Mouse (Mus musculus): ENCODE data around the gene Slc2a13. TPM values are rescaled to one million over a fixed set of nuclear protein-coding genes. Genes with fewer than 3 reads are reported as not detected.

Gene Slc2a13
- polyA plus RNA-seq, 1 experiment from 2014 or later, result 1.6 TPM

DNA sequence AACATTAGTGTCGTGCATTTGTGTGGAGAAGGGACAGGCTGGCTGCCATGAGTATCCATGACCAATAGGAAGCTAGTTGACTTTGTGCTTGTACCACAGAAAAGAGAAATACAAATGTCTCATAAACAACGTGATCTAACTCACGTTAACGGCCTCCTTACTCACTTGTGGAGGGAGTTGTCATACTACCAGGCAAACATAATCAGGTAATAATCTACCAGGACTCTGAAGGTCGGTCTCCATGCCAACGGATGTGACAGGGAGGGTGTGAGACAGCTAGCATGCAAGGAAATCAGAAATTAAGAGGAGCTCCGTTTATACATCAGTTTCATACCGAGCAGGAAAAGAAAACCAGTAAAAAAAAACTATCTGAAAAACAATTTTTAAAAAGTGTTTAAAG, 6.3 kb downstream of the Slc2a13 start:
- Histone ChIP-seq H3K27ac (no peak overlapping the region), H3K27me3 (peaks cover 13% of the 10 kb centered on the region), H3K4me1 (replicated peaks) (0 out of 2 replicates have a peak, but pooled peaks cover 9% of the 10 kb centered on the region), H3K9ac (replicated peaks) (no peak overlapping the region), H3K4me2 (no peak overlapping the region), H3K36me3 (no peaks in the 10 kb centered on the region), H3K9me3 (no peaks in the 10 kb centered on the region), H3K4me3 (replicated peaks) (no peak overlapping the region)
- no peak for ATAC-seq (ENCODE audit: insufficient number of reproducible peaks, insufficient read depth, low FRiP score, low TSS enrichment, low read depth)
- 70% methylated on average over 8 of the region's 8 CpGs for WGBS

GRCm38 (mm10) chr15:91565025-91565605, 7.9 kb downstream of the Slc2a13 start:
- no peak for ATAC-seq (ENCODE audit: insufficient number of reproducible peaks, insufficient read depth, low FRiP score, low TSS enrichment, low read depth)
- Histone ChIP-seq H3K4me1 (replicated peaks) (0 out of 2 replicates have a peak, but pooled peaks cover 9% of the 10 kb centered on the region), H3K4me2 (no peak overlapping the region), H3K9ac (replicated peaks) (no peak overlapping the region), H3K36me3 (no peaks in the 10 kb centered on the region), H3K4me3 (replicated peaks) (no peak overlapping the region), H3K27ac (no peak overlapping the region), H3K9me3 (no peaks in the 10 kb centered on the region), H3K27me3 (no peaks in the 10 kb centered on the region)
- WGBS, result 82% methylated on average over 11 of the region's 11 CpGs

- H3K9ac ChIP-seq (replicated peaks), result no peak overlapping the region
Measured at GRCm38 (mm10) chr15:91561728-91562127, 11.3 kb downstream of the Slc2a13 start.

GRCm38 (mm10) chr15:91555336-91555736, 17.7 kb downstream of the Slc2a13 start:
- ATAC-seq (ENCODE audit: insufficient number of reproducible peaks, insufficient read depth, low FRiP score, low TSS enrichment, low read depth), result no peak
- H3K9ac ChIP-seq (replicated peaks), result no peak overlapping the region
- no peak overlapping the region for H3K4me2 ChIP-seq
- no peaks in the 10 kb centered on the region for H3K9me3 ChIP-seq
- no peak overlapping the region for H3K27ac ChIP-seq
- H3K27me3 ChIP-seq, result no peaks in the 10 kb centered on the region
- 90% methylated on average over 6 of the region's 6 CpGs for WGBS
- no peak overlapping the region for H3K4me3 ChIP-seq (replicated peaks)
- H3K36me3 ChIP-seq, result no peaks in the 10 kb centered on the region
- no peaks in the 10 kb centered on the region for H3K4me1 ChIP-seq (replicated peaks)

More at GRCm38 (mm10) chr15:91561728-91562127, 11.3 kb downstream of the Slc2a13 start:
- ATAC-seq (ENCODE audit: insufficient number of reproducible peaks, insufficient read depth, low FRiP score, low TSS enrichment, low read depth), result no peak
- Histone ChIP-seq H3K4me2 (no peak overlapping the region), H3K9me3 (no peaks in the 10 kb centered on the region), H3K36me3 (no peaks in the 10 kb centered on the region), H3K4me3 (replicated peaks) (no peak overlapping the region), H3K4me1 (replicated peaks) (0 out of 2 replicates have a peak, but pooled peaks cover 7% of the 10 kb centered on the region), H3K27ac (no peak overlapping the region), H3K27me3 (no peaks in the 10 kb centered on the region)
- WGBS, result 77% methylated on average over 6 of the region's 6 CpGs

DNA sequence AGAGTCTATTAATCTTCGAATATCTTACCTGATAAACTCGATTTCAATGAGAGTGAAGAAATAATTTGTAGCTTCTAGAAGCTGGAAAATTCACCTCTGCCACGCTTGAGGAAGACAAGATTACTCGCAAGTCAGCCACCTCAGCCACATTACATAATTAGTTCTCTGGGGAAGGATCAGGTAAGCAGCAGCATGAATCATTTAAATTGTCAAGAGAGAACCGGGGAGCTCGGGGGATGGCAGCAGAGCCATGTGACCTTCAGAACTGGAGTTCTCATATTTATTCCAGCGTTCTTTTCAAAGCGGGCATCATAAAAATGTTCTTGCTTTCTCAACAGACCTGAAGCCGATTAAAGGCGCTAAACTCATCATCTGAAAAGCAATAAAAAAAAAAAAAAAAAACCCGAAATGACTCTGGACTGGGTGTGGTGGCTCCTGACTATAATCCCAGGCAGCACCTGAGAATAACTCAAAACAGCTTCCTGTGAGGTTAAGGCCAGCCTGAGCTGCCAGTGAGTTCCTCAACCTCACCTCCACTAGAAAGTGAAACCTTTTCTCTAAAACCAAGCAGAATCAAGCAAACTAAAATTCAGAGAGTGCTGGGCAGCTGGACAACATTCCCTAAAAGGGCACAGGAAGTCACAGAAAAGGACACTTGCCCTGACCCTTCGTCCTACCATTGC, 24.3 kb downstream of the Slc2a13 start:
- Histone ChIP-seq H3K27ac (no peak overlapping the region), H3K4me3 (replicated peaks) (no peak overlapping the region), H3K9ac (replicated peaks) (no peak overlapping the region), H3K36me3 (no peaks in the 10 kb centered on the region), H3K4me2 (no peak overlapping the region), H3K9me3 (no peaks in the 10 kb centered on the region), H3K4me1 (replicated peaks) (no peaks in the 10 kb centered on the region; the same call in 1 of the 2 replicates), H3K27me3 (no peaks in the 10 kb centered on the region)
- WGBS, result 52% methylated on average over 12 of the region's 12 CpGs
- no peak for ATAC-seq (ENCODE audit: insufficient number of reproducible peaks, insufficient read depth, low FRiP score, low TSS enrichment, low read depth)

DNA sequence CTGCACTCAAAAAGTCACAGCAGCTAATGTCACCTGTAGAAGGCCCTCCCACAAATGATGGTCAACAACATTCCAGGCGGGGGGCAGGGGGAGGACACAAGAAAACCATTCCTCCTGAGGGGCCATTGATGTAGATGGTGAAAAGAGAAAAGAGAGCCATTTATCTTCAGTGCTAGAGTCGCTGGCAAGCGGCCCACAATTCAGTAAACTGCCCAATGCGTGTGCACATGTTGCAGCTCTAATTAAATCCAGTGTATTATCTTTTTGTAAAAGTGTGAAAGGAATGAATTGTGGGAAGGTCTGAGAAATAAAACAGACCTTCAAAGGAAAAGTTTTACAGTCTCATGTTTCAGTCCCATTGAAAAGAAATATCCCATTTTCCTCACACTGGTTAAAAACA, 28.5 kb downstream of the Slc2a13 start:
- Histone ChIP-seq H3K4me2 (no peak overlapping the region), H3K4me3 (replicated peaks) (no peak overlapping the region), H3K9ac (replicated peaks) (no peak overlapping the region), H3K27me3 (no peaks in the 10 kb centered on the region), H3K9me3 (no peaks in the 10 kb centered on the region), H3K27ac (no peak overlapping the region), H3K36me3 (no peaks in the 10 kb centered on the region), H3K4me1 (replicated peaks) (no peaks in the 10 kb centered on the region; the same call in 1 of the 2 replicates)
- no peak for ATAC-seq (ENCODE audit: insufficient number of reproducible peaks, insufficient read depth, low FRiP score, low TSS enrichment, low read depth)
- 74% methylated on average over 4 of the region's 4 CpGs for WGBS

DNA sequence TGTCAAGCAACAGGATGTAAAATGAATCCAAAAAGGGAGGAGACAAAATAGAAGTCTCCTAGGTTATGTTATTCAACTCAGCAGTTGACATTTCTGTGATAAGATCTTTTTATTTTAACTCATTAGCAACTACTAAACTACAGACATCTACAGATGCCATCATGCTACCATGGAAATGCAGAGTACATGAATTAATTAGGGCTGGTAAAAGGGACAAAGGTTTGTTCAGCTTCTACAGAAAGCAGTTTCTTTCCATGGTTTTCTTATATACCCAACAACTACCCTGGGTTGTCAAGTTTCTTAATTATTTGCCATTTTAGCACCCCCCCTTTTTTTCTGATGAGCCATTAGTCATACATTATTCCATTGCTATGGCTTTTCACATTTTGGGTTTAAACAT, 34.6 kb downstream of the Slc2a13 start:
- ATAC-seq (ENCODE audit: insufficient number of reproducible peaks, insufficient read depth, low FRiP score, low TSS enrichment, low read depth), result no peak
- H3K4me2 ChIP-seq, result no peak overlapping the region
- no peaks in the 10 kb centered on the region for H3K4me1 ChIP-seq (replicated peaks)
- H3K9me3 ChIP-seq, result no peaks in the 10 kb centered on the region
- H3K4me3 ChIP-seq (replicated peaks), result no peak overlapping the region
- no peak overlapping the region for H3K9ac ChIP-seq (replicated peaks)
- no peaks in the 10 kb centered on the region for H3K36me3 ChIP-seq
- H3K27me3 ChIP-seq, result no peaks in the 10 kb centered on the region
- no peak overlapping the region for H3K27ac ChIP-seq

GRCm38 (mm10) chr15:91526876-91527275, 46.2 kb downstream of the Slc2a13 start:
- Histone ChIP-seq H3K4me1 (replicated peaks) (no peaks in the 10 kb centered on the region), H3K9ac (replicated peaks) (no peak overlapping the region), H3K4me3 (replicated peaks) (no peak overlapping the region), H3K27ac (no peak overlapping the region), H3K4me2 (no peak overlapping the region), H3K9me3 (no peaks in the 10 kb centered on the region), H3K27me3 (no peaks in the 10 kb centered on the region), H3K36me3 (no peaks in the 10 kb centered on the region)
- ATAC-seq (ENCODE audit: insufficient number of reproducible peaks, insufficient read depth, low FRiP score, low TSS enrichment, low read depth), result no peak
- WGBS, result 98% methylated on average over 2 of the region's 2 CpGs

- Histone ChIP-seq H3K9ac (replicated peaks) (no peak overlapping the region), H3K4me3 (replicated peaks) (no peak overlapping the region), H3K27me3 (no peaks in the 10 kb centered on the region), H3K4me2 (no peak overlapping the region), H3K36me3 (no peaks in the 10 kb centered on the region), H3K27ac (no peak overlapping the region), H3K4me1 (replicated peaks) (no peaks in the 10 kb centered on the region), H3K9me3 (no peaks in the 10 kb centered on the region)
- 87% methylated on average over 3 of the region's 3 CpGs for WGBS
- ATAC-seq (ENCODE audit: insufficient number of reproducible peaks, insufficient read depth, low FRiP score, low TSS enrichment, low read depth), result no peak
Measured at GRCm38 (mm10) chr15:91526166-91526565, 46.9 kb downstream of the Slc2a13 start.

DNA sequence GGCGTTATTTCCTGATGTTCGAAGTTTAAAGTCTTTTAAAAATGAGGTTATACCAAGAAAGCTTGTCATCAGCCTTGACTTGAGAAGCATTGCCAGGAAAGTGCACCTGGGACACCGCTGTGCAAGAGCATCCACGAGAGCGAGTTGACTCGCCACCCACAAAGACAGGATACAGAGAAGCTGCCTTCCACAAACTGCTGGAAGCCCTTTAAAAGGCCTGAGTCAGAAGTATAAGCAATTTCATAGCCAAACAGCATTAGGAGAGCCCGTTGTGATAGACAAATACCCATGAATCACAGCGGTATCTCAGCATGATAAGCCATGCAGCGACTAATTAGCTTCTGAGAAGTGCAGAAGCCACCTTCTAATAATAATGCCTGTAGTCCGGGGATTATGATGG, 48.6 kb downstream of the Slc2a13 start:
- Histone ChIP-seq H3K4me3 (replicated peaks) (no peak overlapping the region), H3K4me1 (replicated peaks) (no peaks in the 10 kb centered on the region), H3K27ac (no peak overlapping the region), H3K36me3 (no peaks in the 10 kb centered on the region), H3K9ac (replicated peaks) (no peak overlapping the region), H3K9me3 (no peaks in the 10 kb centered on the region), H3K4me2 (no peak overlapping the region), H3K27me3 (no peaks in the 10 kb centered on the region)
- 74% methylated on average over 10 of the region's 10 CpGs for WGBS
- no peak for ATAC-seq (ENCODE audit: insufficient number of reproducible peaks, insufficient read depth, low FRiP score, low TSS enrichment, low read depth)

- H3K4me3 ChIP-seq (replicated peaks), result no peak overlapping the region
- ATAC-seq (ENCODE audit: insufficient number of reproducible peaks, insufficient read depth, low FRiP score, low TSS enrichment, low read depth), result no peak
- no peak overlapping the region for H3K9ac ChIP-seq (replicated peaks)
- H3K9me3 ChIP-seq, result no peaks in the 10 kb centered on the region
- no peak overlapping the region for H3K4me2 ChIP-seq
- H3K27ac ChIP-seq, result no peak overlapping the region; the same call in 1 of the 2 replicates
- no peaks in the 10 kb centered on the region for H3K27me3 ChIP-seq
- 81% methylated on average over 6 of the region's 6 CpGs for WGBS
- H3K36me3 ChIP-seq, result no peaks in the 10 kb centered on the region
- H3K4me1 ChIP-seq (replicated peaks), result peaks cover 15% of the 10 kb centered on the region; the same call in 1 of the 2 replicates
Measured at GRCm38 (mm10) chr15:91503291-91503690, 69.8 kb downstream of the Slc2a13 start.

- 43% methylated on average over 1 of the region's 1 CpGs for WGBS
- Histone ChIP-seq H3K4me3 (replicated peaks) (no peak overlapping the region), H3K4me2 (no peak overlapping the region), H3K9me3 (no peaks in the 10 kb centered on the region), H3K9ac (replicated peaks) (no peak overlapping the region), H3K27me3 (no peaks in the 10 kb centered on the region), H3K36me3 (no peaks in the 10 kb centered on the region), H3K4me1 (replicated peaks) (peaks cover 15% of the 10 kb centered on the region; the same call in 1 of the 2 replicates), H3K27ac (no peak overlapping the region)
- no peak for ATAC-seq (ENCODE audit: insufficient number of reproducible peaks, insufficient read depth, low FRiP score, low TSS enrichment, low read depth)
Measured at GRCm38 (mm10) chr15:91502661-91503060, 70.4 kb downstream of the Slc2a13 start.
